Mouse (Mus musculus): ENCODE data around the gene Fra10ac1.

The Fra10ac1 gene

GRCm38 (mm10) chr19:38232087-38232486 is 8.1 kb upstream of the Fra10ac1 start:
- no peak for DNase-seq (ENCODE audit: extremely low spot score, low spot score)

DNA sequence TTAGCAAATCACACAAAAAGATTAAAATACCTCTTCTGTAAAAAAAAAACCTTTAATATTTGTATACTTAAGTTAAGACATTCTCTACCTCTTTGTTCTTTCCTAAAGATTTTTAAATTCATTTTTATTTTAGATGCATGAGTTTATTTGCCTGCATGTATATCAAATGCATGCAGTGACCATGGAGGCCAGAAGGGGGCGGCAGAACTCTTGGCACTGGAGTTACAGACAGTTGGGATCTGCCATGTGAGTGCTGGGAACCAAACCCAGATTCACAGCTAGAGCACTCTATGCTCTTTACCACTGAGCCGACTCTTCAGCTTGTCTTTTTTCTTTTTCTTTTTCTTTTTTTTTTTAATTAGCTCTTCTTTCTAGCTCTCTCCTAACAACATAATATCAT is 4.7 kb upstream of the Fra10ac1 start:
- no peak for DNase-seq (ENCODE audit: extremely low spot score, low spot score)

GRCm38 (mm10) chr19:38224685-38225060 is 717 bp upstream of the Fra10ac1 start:
- no peak for DNase-seq (ENCODE audit: extremely low spot score, low spot score)

DNA sequence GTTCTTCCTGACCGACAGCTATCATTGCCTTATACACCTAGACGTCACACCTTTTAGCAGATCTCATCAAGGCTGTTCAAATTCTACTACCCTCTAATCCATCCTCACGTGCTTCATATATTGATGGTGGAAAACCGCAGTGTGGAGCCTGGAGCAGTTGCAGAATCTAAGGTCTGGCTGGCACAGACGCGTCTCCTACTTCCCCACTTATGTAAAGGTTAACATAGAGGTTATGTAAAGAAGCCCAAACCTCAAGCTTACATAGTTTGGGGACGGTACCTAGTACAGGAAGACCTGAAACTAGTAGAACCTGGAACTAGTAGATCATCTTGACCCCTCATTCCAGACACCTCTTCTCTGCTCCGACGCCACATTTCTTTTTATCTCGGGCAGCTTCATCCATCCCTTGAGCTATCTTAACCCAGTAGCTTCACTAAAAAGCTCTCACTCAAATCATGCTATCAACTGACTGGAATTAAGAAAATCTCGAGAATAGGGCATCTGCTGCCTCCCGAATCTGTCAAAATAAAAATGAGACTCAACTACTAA is 526 bp downstream of the Fra10ac1 start:
- DNase-seq (ENCODE audit: extremely low spot score, low spot score): no peak

DNA sequence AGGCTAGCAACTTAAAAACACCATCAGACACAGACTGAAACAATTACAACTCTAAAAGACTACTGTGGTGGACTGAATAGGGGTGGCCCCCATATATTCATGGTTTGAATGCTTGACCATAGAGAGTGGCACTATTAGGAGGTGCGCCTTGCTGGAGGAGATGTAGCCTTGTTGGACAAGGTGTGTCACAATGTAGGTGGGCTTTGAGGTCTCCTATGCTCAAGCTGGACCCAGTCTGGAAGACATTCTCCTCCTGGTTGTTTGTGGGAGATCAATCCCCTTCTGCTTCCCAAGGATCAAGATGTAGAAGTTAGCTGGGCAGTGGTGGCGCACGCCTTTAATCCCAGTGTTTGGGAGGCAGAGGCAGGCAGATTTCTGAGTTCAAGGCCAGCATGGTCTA is 6.3 kb downstream of the Fra10ac1 start:
- no peak for DNase-seq (ENCODE audit: extremely low spot score, low spot score)

- no peak for DNase-seq (ENCODE audit: extremely low spot score, low spot score)
Measured at GRCm38 (mm10) chr19:38206669-38207068, 17.3 kb downstream of the Fra10ac1 start.

DNA sequence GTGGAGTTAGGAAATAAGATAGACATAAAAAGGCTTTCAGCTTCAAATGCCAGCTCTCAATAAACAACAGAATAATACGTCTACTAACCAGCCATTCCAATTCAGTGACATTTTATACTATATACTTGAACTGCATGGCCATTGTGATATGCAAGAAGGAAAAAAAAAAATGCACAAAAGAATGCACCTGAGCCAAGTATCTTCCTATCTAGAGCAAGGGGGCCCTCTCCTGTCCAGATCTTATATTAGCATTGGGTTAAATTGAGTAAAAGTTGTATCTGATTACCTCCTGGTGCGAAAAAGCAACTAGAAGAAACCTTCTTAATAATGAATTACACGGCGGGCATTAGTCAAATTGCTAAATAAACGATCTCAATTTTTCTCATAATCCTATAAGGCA is 25.2 kb downstream of the Fra10ac1 start:
- DNase-seq (ENCODE audit: extremely low spot score, low spot score): no peak

- DNase-seq (ENCODE audit: extremely low spot score, low spot score): no peak
Measured at GRCm38 (mm10) chr19:38195245-38195644, 28.7 kb downstream of the Fra10ac1 start.

GRCm38 (mm10) chr19:38191446-38191845 is 32.5 kb downstream of the Fra10ac1 start:
- no peak for DNase-seq (ENCODE audit: extremely low spot score, low spot score)

DNA sequence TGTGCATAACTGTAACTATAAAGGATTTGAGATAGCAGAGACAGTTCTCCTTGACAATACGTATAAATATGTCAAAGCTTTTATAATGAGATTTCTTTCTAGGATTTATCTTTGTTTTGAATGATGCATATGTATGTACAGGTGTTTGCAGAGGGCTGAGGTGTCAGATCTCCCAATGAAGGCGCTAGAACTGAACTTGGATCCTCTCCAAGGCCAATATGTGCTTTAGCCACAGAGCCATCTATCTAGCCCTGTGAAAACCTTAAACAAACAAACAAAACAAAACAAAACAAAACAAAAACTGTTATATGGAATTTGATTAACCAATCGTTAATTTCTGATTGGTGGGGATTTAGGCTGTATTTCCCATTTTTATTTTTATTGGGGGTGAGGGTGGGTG is 33.4 kb downstream of the Fra10ac1 start:
- no peak for DNase-seq (ENCODE audit: extremely low spot score, low spot score)

DNA sequence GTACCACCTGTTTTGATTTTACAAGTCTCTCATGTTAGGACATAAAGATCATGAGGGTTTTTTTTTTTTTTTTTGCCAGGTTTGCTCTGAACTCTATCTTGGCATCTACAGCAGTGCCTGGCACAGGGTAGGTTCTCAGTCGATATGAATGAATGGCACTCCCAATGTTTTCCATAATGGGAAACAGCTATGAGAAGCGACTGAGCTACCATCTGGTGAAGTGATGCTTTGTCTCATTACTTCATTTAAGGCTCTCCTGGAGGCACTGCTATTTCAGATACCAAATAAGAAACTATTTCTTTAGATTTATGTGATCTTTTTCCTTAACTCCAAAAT is 36.6 kb downstream of the Fra10ac1 start:
- DNase-seq (ENCODE audit: extremely low spot score, low spot score): no peak

GRCm38 (mm10) chr19:38186631-38187344 is 37.2 kb downstream of the Fra10ac1 start:
- DNase-seq (ENCODE audit: extremely low spot score, low spot score): no peak

DNA sequence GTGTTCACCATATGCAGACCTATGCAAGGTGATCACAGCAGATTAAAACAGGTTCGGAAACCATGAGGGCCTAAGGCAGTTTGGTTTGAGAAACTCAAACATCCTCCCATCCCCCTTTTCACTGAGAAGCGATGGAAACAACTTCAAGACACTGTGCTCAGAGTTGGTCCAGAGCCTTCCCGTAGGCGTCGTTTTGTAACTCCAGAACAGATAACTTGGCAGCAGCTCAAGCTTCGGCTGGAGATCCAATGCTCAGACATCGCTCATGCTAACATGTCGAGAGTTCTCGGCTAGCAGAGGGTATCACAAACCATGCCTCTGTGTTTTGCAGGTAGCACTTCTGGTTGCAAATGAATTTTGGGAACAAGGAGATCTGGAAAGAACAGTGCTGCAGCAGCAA is 44.3 kb downstream of the Fra10ac1 start:
- no peak for DNase-seq (ENCODE audit: extremely low spot score, low spot score)

- no peak for DNase-seq (ENCODE audit: extremely low spot score, low spot score)
Measured at GRCm38 (mm10) chr19:38164633-38165032, 59.3 kb downstream of the Fra10ac1 start.

- DNase-seq (ENCODE audit: extremely low spot score, low spot score): no peak
Measured at GRCm38 (mm10) chr19:38161648-38162354, 62.2 kb downstream of the Fra10ac1 start.

- no peak for DNase-seq (ENCODE audit: extremely low spot score, low spot score)
Measured at GRCm38 (mm10) chr19:38156243-38156642, 67.7 kb downstream of the Fra10ac1 start.

DNA sequence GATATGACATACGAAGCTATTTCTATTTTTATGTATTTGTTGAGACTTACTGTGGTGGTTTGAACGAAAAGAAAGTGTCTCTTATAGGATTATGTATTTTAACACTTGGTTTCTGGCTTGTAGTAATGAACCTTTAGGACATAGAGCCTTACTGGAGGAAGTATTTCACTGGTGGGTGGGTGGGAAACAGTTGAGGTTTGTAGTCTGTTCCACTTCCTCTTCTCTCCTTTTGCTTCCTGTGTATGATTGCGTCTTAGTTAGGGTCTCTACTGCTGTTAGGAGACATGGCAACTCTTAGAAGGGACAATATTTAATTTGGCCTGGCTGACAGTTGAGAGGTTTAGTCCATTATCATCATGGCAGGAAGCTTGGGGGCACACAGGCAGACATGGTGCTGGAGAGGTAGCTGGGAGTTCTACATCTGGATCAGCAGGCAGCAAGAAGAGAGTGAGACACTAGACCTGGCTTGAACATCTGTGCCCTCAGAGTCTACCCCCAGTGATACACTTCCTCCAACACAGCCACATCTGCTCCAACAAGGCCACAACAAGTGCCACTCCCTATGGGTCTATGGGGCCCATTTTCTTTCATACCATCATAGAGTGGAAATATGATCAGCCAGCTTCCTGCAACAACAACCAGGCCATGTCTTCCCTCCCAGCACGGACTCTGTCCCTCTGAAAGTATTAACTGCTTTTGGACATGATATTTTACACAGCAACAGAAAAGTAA is 80.2 kb downstream of the Fra10ac1 start:
- no peak for DNase-seq (ENCODE audit: extremely low spot score, low spot score)

All from neural tube, embryonic 10.5 days (tissue).